Comparison of ENCODE assay signal across 12 mouse cellular contexts in the genomic region with DNA sequence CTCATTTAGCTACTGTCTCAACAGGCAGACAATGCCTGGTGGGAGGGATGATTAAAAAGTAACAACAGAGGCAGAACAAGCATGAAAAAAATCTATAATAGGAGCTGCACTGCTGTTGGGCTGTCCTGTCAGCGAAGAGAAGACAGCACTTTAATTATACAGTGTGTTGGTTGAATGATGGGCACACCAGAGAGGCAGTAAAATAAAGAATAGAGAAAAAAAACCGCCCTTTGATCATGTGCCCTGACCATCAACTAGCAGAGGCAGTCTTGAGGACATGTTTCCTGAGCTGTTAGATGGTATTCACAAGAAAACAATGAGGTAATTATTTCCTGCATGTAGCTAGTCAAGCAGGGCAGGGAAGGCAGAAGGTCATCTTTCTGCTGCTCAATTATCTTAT.
A peak's percentile ranks its signal among the peaks of the same experiment; 100 is the strongest.
DNase-seq lines count a peak whose midpoint lies in the region; ATAC-seq lines count a peak whose summit lies in the region.
"Had no signal": no experiment of that assay in that cellular context is flagged by ENCODE, and none has a peak within 500 bp of the region (broad histone marks: within the 10 kb centered on the region; RNA-seq: fewer than 3 reads in every experiment).

No protein-coding gene starts in this region.

- no peaks in the 10 kb centered on the region for H3K9me3 ChIP-seq in forebrain, embryonic 11.5 days (ENCODE audit: control insufficient read depth, low read length)
- no peaks in the 10 kb centered on the region for H3K9me3 ChIP-seq in forebrain, embryonic 10.5 days
- no peaks in the 10 kb centered on the region for H3K9me3 ChIP-seq in forebrain, embryonic 16.5 days (ENCODE audit: control insufficient read depth, low read length)
- H3K9me3 ChIP-seq in midbrain, embryonic 11.5 days (ENCODE audit: control insufficient read depth, low read length) = no peaks in the 10 kb centered on the region
- H3K9me3 ChIP-seq: embryonic facial prominence, embryonic 13.5 days had no signal

- no peak overlapping the region for H3K4me2 ChIP-seq in forebrain, embryonic 11.5 days (ENCODE audit: low read depth, low read length, severe bottlenecking)
- no peak overlapping the region for H3K4me2 ChIP-seq in forebrain, embryonic 16.5 days (ENCODE audit: low read length)
- H3K4me2 ChIP-seq in midbrain, embryonic 11.5 days = no peak overlapping the region
- H3K4me2 ChIP-seq: embryonic facial prominence, embryonic 13.5 days had no signal

- no peak overlapping the region for H3K4me3 ChIP-seq in forebrain, embryonic 11.5 days (ENCODE audit: low read depth, low read length)
- no peak overlapping the region for H3K4me3 ChIP-seq in forebrain, embryonic 10.5 days
- H3K4me3 ChIP-seq in forebrain, embryonic 16.5 days (replicated peaks; ENCODE audit: low read length) = no peak overlapping the region
- no peak overlapping the region for H3K4me3 ChIP-seq in midbrain, embryonic 11.5 days (ENCODE audit: low read depth, low read length)
- H3K4me3 ChIP-seq: embryonic facial prominence, embryonic 13.5 days had no signal

- H3K27ac ChIP-seq in forebrain, embryonic 11.5 days (ENCODE audit: low read depth, low read length) = no peak overlapping the region
- H3K27ac ChIP-seq in forebrain, embryonic 10.5 days = no peak overlapping the region
- no peak overlapping the region for H3K27ac ChIP-seq in forebrain, embryonic 16.5 days (ENCODE audit: low read length)
- H3K27ac ChIP-seq in midbrain, embryonic 11.5 days (ENCODE audit: low read depth, low read length) = no peak overlapping the region
- H3K27ac ChIP-seq: embryonic facial prominence, embryonic 13.5 days had no signal

- H3K9ac ChIP-seq in forebrain, embryonic 11.5 days (ENCODE audit: low read length) = no peak overlapping the region
- H3K9ac ChIP-seq in forebrain, embryonic 16.5 days (replicated peaks; ENCODE audit: low read depth, low read length) = no peak overlapping the region
- no peak overlapping the region for H3K9ac ChIP-seq in midbrain, embryonic 11.5 days (ENCODE audit: low read length)
- H3K9ac ChIP-seq: embryonic facial prominence, embryonic 13.5 days had no signal

- peaks cover 3% of the 10 kb centered on the region; the same call in 1 of the 2 replicates for H3K4me1 ChIP-seq in forebrain, embryonic 11.5 days (replicated peaks; ENCODE audit: control insufficient read depth, insufficient read depth, low read length)
- H3K4me1 ChIP-seq in forebrain, embryonic 10.5 days = peaks cover 16% of the 10 kb centered on the region
- H3K4me1 ChIP-seq in forebrain, embryonic 16.5 days (replicated peaks; ENCODE audit: control insufficient read depth, insufficient read depth, low read length) = no peaks in the 10 kb centered on the region
- H3K4me1 ChIP-seq in midbrain, embryonic 11.5 days (ENCODE audit: control insufficient read depth, insufficient read depth, low read length) = peaks cover 10% of the 10 kb centered on the region
- H3K4me1 ChIP-seq: embryonic facial prominence, embryonic 13.5 days had no signal

- H3K36me3 ChIP-seq in forebrain, embryonic 11.5 days (ENCODE audit: control insufficient read depth, insufficient read depth, low read length) = no peaks in the 10 kb centered on the region
- H3K36me3 ChIP-seq in forebrain, embryonic 10.5 days (replicated peaks) = no peaks in the 10 kb centered on the region
- no peaks in the 10 kb centered on the region for H3K36me3 ChIP-seq in forebrain, embryonic 16.5 days (ENCODE audit: control insufficient read depth, insufficient read depth)
- H3K36me3 ChIP-seq in midbrain, embryonic 11.5 days (ENCODE audit: control insufficient read depth, insufficient read depth, low read length) = no peaks in the 10 kb centered on the region
- H3K36me3 ChIP-seq: embryonic facial prominence, embryonic 13.5 days had no signal

- DNase-seq in forebrain, embryonic 11.5 days (ENCODE audit: low spot score) = no peak
- DNase-seq in forebrain, embryonic 10.5 days (ENCODE audit: extremely low spot score, low spot score) = no peak
- DNase-seq in brain, adult 2 months (ENCODE audit: low read depth, low spot score) = peak; percentile 10
- no peak for DNase-seq in midbrain, embryonic 11.5 days (ENCODE audit: low spot score, missing footprints)
- no peak for DNase-seq in right cerebral cortex, adult 2 months (ENCODE audit: low spot score in 2 of 2)
- DNase-seq in adrenal gland, adult 8-10 months = no peak
- DNase-seq: adrenal gland, postnatal 14 days; cerebellum, adult 11 months; heart, adult 18-20 months had no signal

- WGBS in forebrain, embryonic 11.5 days = 21% methylated on average over 2 of the region's 2 CpGs
- WGBS in forebrain, embryonic 10.5 days = 44% methylated on average over 2 of the region's 2 CpGs
- 21% methylated on average over 2 of the region's 2 CpGs for WGBS in forebrain, embryonic 16.5 days
- WGBS in midbrain, embryonic 11.5 days = 23% methylated on average over 2 of the region's 2 CpGs

- ATAC-seq in forebrain, embryonic 11.5 days (replicated peaks; ENCODE audit: low FRiP score) = peak; percentile 76
- ATAC-seq in forebrain, embryonic 16.5 days = peak; percentile 90
- peak; percentile 83 for ATAC-seq in midbrain, embryonic 11.5 days (ENCODE audit: low FRiP score)
- ATAC-seq in megakaryocyte progenitor cell, adult 5-6 weeks (replicated peaks; ENCODE audit: poor library complexity) = no peak

- no peaks in the 10 kb centered on the region for H3K27me3 ChIP-seq in forebrain, embryonic 11.5 days (ENCODE audit: control insufficient read depth, insufficient read depth, low read length)
- no peaks in the 10 kb centered on the region for H3K27me3 ChIP-seq in forebrain, embryonic 10.5 days (ENCODE audit: poor library complexity, severe bottlenecking)
- no peaks in the 10 kb centered on the region for H3K27me3 ChIP-seq in forebrain, embryonic 16.5 days (replicated peaks; ENCODE audit: control insufficient read depth, insufficient read depth, low read length)
- H3K27me3 ChIP-seq in midbrain, embryonic 11.5 days (ENCODE audit: control insufficient read depth, insufficient read depth, low read length) = no peaks in the 10 kb centered on the region
- H3K27me3 ChIP-seq: embryonic facial prominence, embryonic 13.5 days had no signal
